ENCODE assay signal across 14 mouse cellular contexts in genomic region chr17:35097164-35097655, GRCm38 (mm10). TPM values are rescaled to one million over a fixed set of nuclear protein-coding genes. Genes with fewer than 3 reads are reported as not detected.
DNase-seq lines count a peak whose midpoint lies in the region; TF ChIP-seq lines count a peak whose summit lies in the region.
"Had no signal": no experiment of that assay in that cellular context is flagged by ENCODE, and none has a peak within 500 bp of the region (broad histone marks: within the 10 kb centered on the region; RNA-seq: fewer than 3 reads in every experiment).

No protein-coding gene starts in this region.

- intact Hi-C loops in left cerebral cortex, adult 2 months (cut with DNase I), result no loop called here

- TF ChIP-seq CTCF in left cerebral cortex, adult 2 months (IDR thresholded peaks at IDR 0.05), result peak; percentile 47

- H3K27ac ChIP-seq in left cerebral cortex, adult 2 months, result peak overlapping the region; percentile 59; the same call in 1 of the 2 replicates

- no peak overlapping the region for H3K4me3 ChIP-seq in left cerebral cortex, adult 2 months
- H3K4me3 ChIP-seq: myocyte had no signal

- DNase-seq in kidney, postnatal 10 days, result peak; percentile 60
- no peak for DNase-seq in kidney, adult 11 months
- peak; percentile 27 to 28 for DNase-seq in B cell, adult 2 months
- peak; percentile 82 for DNase-seq in brain, adult 2 months (ENCODE audit: low read depth, low spot score)
- DNase-seq in left cerebral cortex, adult 2 months (ENCODE audit: extremely low spot score in 1 of 2, low spot score in 2 of 2), result peak; percentile 44 to 59
- DNase-seq in urinary bladder, postnatal 4 days (ENCODE audit: low spot score in 2 of 2), result no peak
- DNase-seq in gastrocnemius, postnatal 25 days, result no peak
- DNase-seq: adrenal gland, adult 2 months; embryo, embryonic 11 days; lung, embryonic 14.5 days; retina, postnatal 1 day had no signal

RNA-seq across cellular contexts. Expression of gene Abhd16a, which starts 8.1 kb away (rescaled TPM):
- total RNA-seq in left cerebral cortex, adult 2 months (2021), result 100 to 1,000 TPM; 109 to 117 TPM
- 10 to 100 TPM; 61.9 to 62.4 TPM for total RNA-seq in gastrocnemius, postnatal 25 days (2021)

RNA-seq across cellular contexts. Expression of gene Ly6g5c, which starts 10.9 kb away (rescaled TPM):
- total RNA-seq in left cerebral cortex, adult 2 months (2021), result not detected
- not detected for total RNA-seq in gastrocnemius, postnatal 25 days (2021)
- total RNA-seq: adrenal gland, adult 2 months; G1E; layer of hippocampus, adult 18-20 months had no signal

RNA-seq across cellular contexts. Expression of gene Ly6g6f, which starts 11.8 kb away (rescaled TPM):
- under 1 TPM in 1 of 2 experiments, not detected in 1; 0.29 TPM for total RNA-seq in left cerebral cortex, adult 2 months (2021)
- total RNA-seq in gastrocnemius, postnatal 25 days (2021), result not detected
- total RNA-seq: adrenal gland, adult 2 months had no signal

RNA-seq across cellular contexts. Expression of gene Ly6g5b, which starts 18.0 kb away (rescaled TPM):
- total RNA-seq in left cerebral cortex, adult 2 months (2021), result under 1 TPM; 0.79 TPM
- total RNA-seq in gastrocnemius, postnatal 25 days (2021), result not detected

RNA-seq across cellular contexts. Expression of gene Ly6g6d, which starts 19.3 kb away (rescaled TPM):
- 1 to 10 TPM in 1 of 2 experiments, under 1 TPM in 1; 0.70 to 1.1 TPM for total RNA-seq in left cerebral cortex, adult 2 months (2021)
- under 1 TPM; 0.51 to 0.72 TPM for total RNA-seq in gastrocnemius, postnatal 25 days (2021)
- total RNA-seq: G1E had no signal

Comparison
In these comparisons a context has a peak if more than half of its experiments do, and no peak if none do; other contexts are left out.
1. DNase-seq: peak in kidney, postnatal 10 days (single experiment), B cell, adult 2 months (2 of 2), brain, adult 2 months (single experiment) and left cerebral cortex, adult 2 months (2 of 2); none in kidney, adult 11 months (single experiment), urinary bladder, postnatal 4 days (0 of 2) and gastrocnemius, postnatal 25 days (single experiment).